Mouse (Mus musculus) heart, embryonic 10.5 days (tissue): Measurements from ENCODE around the gene Vmn1r208. TPM values are rescaled to one million over a fixed set of nuclear protein-coding genes. Genes with fewer than 3 reads are reported as not detected.
"Not testable (repeated sequence)": the region's sequence is repeated elsewhere in the genome, so short reads cannot be mapped to it uniquely, and the experiment has no call there.

Experiments used
- DNase-seq: peaks from one replicate; pipeline ENCODE4 v3.0.0-alpha.2; 2017; ENCODE audit warnings: low spot score
- H3K27ac ChIP-seq: fragments of 300-500 bp; sonication (generic); 2 replicates; pipeline ENCODE4 v1.5.1; 2016; ENCODE audit warnings: mild to moderate bottlenecking
- H3K27me3 ChIP-seq: fragments of 300-500 bp; sonication (generic); 2 replicates; pipeline ENCODE4 v1.6.1; 2016; ENCODE audit warnings: mild to moderate bottlenecking; ENCODE audit not compliant: poor library complexity, insufficient read depth, severe bottlenecking
- H3K36me3 ChIP-seq: fragments of 300-500 bp; sonication (generic); 2 replicates; pipeline ENCODE4 v1.6.1; 2016; ENCODE audit warnings: mild to moderate bottlenecking, moderate library complexity
- H3K4me1 ChIP-seq: fragments of 300-500 bp; sonication (generic); 2 replicates; pipeline ENCODE4 v1.6.1; 2016; ENCODE audit warnings: mild to moderate bottlenecking
- H3K4me3 ChIP-seq: fragments of 300-500 bp; sonication (generic); 2 replicates; pipeline ENCODE4 v1.5.1; 2016; ENCODE audit warnings: mild to moderate bottlenecking, moderate library complexity
- H3K9me3 ChIP-seq: fragments of 300-500 bp; sonication (generic); 2 replicates; pipeline ENCODE4 v1.6.1; 2016; ENCODE audit warnings: mild to moderate bottlenecking, moderate library complexity
- WGBS: fragments of 180-500 bp; shearing (Covaris S2); methylation state at CpG from one replicate; pipeline ENCODE4 v1.1.7; 2016; 5-methylcytosine and 5-hydroxymethylcytosine counted together
- polyA plus RNA-seq: library from polyadenylated mRNA; unstranded; fragments of >200 nt; fragmentation: Nextera tagmentation; extraction: Ambion mirVana; gene quantifications from 2 replicates; pipeline ENCODE4 v1.2.1, GENCODE M21; 2016

The Vmn1r208 gene
- polyA plus RNA-seq, result not detected in 2 replicates

- H3K4me1 ChIP-seq, H3K27me3 ChIP-seq, H3K27ac ChIP-seq, DNase-seq, H3K36me3 ChIP-seq, H3K9me3 ChIP-seq, H3K4me3 ChIP-seq: not testable (repeated sequence)
- no CpG with 5 or more reads among the region's 7 CpGs for WGBS
Observed at GRCm38 (mm10) chr13:22777300-22777699, at the start of gene Vmn1r208. Gene Vmn1r208 (minus strand): TSS chr13:22777400.

GRCm38 (mm10) chr13:22821601-22822000, 44.4 kb upstream of the Vmn1r208 start:
- H3K4me1 ChIP-seq, H3K9me3 ChIP-seq, DNase-seq, H3K27me3 ChIP-seq, H3K36me3 ChIP-seq, H3K4me3 ChIP-seq, H3K27ac ChIP-seq: not testable (repeated sequence)
- WGBS, result 83% methylated on average over 1 of the region's 1 CpGs

- H3K36me3 ChIP-seq, H3K4me3 ChIP-seq, DNase-seq, H3K27ac ChIP-seq, H3K27me3 ChIP-seq, H3K4me1 ChIP-seq, H3K9me3 ChIP-seq: not testable (repeated sequence)
Observed at GRCm38 (mm10) chr13:22809582-22809981, 32.4 kb upstream of the Vmn1r208 start, which contains the start of gene Vmn1r209. Gene Vmn1r209 (minus strand): TSS chr13:22809682.

- H3K9me3 ChIP-seq, H3K27ac ChIP-seq, DNase-seq, H3K27me3 ChIP-seq, H3K36me3 ChIP-seq, H3K4me1 ChIP-seq, H3K4me3 ChIP-seq: not testable (repeated sequence)
- 77% methylated on average over 3 of the region's 3 CpGs for WGBS
Observed at GRCm38 (mm10) chr13:22788096-22788495, 10.9 kb upstream of the Vmn1r208 start.

- H3K36me3 ChIP-seq, DNase-seq, H3K27ac ChIP-seq, H3K9me3 ChIP-seq, H3K27me3 ChIP-seq, H3K4me1 ChIP-seq, H3K4me3 ChIP-seq: not testable (repeated sequence)
Observed at GRCm38 (mm10) chr13:22784159-22784558, 7.0 kb upstream of the Vmn1r208 start.

- not testable (repeated sequence) for H3K9me3 ChIP-seq, H3K36me3 ChIP-seq, H3K27me3 ChIP-seq, DNase-seq, H3K27ac ChIP-seq, H3K4me3 ChIP-seq, H3K4me1 ChIP-seq
- WGBS, result 71% methylated on average over 1 of the region's 2 CpGs
Observed at GRCm38 (mm10) chr13:22771592-22771991, 5.6 kb downstream of the Vmn1r208 start.

GRCm38 (mm10) chr13:22747524-22747923, 29.7 kb downstream of the Vmn1r208 start:
- no peaks in the 10 kb centered on the region for H3K4me1 ChIP-seq
- no peak for DNase-seq
- H3K27me3 ChIP-seq, result no peaks in the 10 kb centered on the region
- no peak overlapping the region for H3K27ac ChIP-seq
- H3K4me3 ChIP-seq, result no peak overlapping the region
- H3K36me3 ChIP-seq, result no peaks in the 10 kb centered on the region
- no peaks in the 10 kb centered on the region for H3K9me3 ChIP-seq

GRCm38 (mm10) chr13:22729529-22729928, 47.7 kb downstream of the Vmn1r208 start, which contains the start of gene Vmn1r207-ps:
Gene Vmn1r207-ps (minus strand): TSS chr13:22729629.
- DNase-seq, H3K9me3 ChIP-seq, H3K27me3 ChIP-seq, H3K4me1 ChIP-seq, H3K36me3 ChIP-seq, H3K27ac ChIP-seq, H3K4me3 ChIP-seq: not testable (repeated sequence)

Other genes with a start within 250 kb of the Vmn1r208 start
- gene Vmn1r204, start 224.2 kb downstream of the Vmn1r208 start, polyA plus RNA-seq, result not detected in 2 replicates
- gene Vmn1r205, start 184.4 kb downstream of the Vmn1r208 start, polyA plus RNA-seq, result not detected in 2 replicates
- gene Vmn1r206, start 153.1 kb downstream of the Vmn1r208 start, polyA plus RNA-seq, result not detected in 2 replicates
- not detected in 2 replicates for gene Vmn1r207-ps, start 47.8 kb downstream of the Vmn1r208 start, polyA plus RNA-seq
- not detected in 2 replicates for gene Vmn1r209, start 32.3 kb upstream of the Vmn1r208 start, polyA plus RNA-seq
- gene Vmn1r210, start 53.9 kb upstream of the Vmn1r208 start, polyA plus RNA-seq, result not detected in 2 replicates
- not detected in 2 replicates for gene Vmn1r211, start 80.2 kb upstream of the Vmn1r208 start, polyA plus RNA-seq
- gene Vmn1r212, start 106.8 kb upstream of the Vmn1r208 start, polyA plus RNA-seq, result not detected in 2 replicates
- gene Vmn1r213, start 230.3 kb upstream of the Vmn1r208 start, polyA plus RNA-seq, result not detected in 2 replicates